Mouse (Mus musculus): Measurements from ENCODE around the gene Cdcp2.

Cdcp2 gene

DNA sequence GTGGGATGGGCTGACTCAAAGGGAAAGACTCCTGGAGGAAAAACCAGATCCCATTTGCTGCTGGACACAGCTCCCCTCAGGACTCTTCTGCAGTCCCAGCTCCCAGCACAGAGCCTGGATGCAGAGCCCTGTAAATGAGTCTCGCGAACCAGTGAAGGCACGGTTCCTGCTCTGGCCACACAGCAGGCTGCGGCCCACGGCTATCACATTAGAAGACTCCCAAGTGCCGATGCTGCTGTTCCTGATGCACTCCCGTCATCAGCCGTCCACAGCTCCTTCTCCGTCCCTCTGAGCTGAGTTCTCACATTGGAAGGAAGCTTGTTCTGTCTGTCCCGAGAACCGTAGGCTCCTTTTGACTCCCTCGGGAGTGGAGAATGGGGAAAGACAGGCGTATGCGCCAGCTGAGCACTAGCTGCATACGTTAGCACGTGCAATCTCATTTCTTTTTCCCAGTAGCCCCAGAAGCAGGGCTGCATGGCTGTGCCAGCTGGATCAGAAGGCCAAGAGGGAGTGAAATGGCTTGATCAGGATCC is at the start of gene Cdcp2:
Cdcp2 (plus strand) TSS at position 51 of the 533 bp plus-strand sequence.
- DNase-seq (ENCODE audit: low spot score) = no peak

DNA sequence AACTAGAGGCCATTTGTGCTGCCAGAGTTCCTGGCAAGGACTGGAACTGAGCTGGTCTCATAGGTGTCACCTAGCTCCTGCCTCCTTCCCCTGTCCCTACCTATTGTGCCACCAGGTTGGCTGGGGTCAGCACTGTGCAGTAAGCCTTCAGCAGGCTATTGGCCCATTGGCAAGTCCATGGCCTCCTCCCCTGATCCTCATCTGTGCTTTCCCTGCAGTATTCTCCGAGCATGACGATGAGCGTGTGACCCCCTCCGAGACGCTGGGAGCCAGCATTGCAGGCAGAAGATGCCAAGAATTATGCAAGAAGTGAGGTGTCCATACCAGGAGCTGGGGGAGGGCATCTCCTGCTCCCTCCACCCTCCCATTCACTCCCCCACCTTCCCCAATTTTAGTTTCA is 48.9 kb upstream of the Cdcp2 start:
- DNase-seq (ENCODE audit: low spot score) = no peak

DNA sequence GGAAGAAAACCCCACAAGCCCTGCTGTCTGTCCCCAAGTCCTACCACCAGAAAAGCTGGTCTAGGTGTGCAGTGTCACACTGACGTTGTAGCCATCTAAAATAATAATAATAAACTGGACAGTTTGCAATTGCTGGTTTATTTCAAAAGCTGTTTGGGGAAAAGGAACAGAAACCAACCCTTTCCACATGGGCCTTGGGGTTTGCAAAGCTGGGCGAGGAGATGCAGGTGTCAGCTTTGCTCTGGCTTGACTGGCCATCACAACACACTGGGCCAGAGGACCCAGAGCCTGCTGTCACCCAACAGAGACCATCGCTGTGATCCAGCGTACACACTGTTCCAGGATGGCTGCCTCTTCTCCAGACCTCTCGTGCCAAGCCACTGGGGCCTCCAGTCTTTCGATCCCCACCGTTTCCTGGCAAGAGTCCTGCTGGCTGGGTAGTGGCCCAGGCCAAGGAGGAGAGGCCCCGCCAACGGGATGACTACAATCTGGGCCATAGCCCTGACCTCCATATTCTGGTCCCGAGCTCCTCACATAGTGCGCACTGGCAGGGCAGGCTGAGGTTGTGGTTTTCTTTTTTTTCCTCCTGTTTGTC is 48.0 kb upstream of the Cdcp2 start:
- no peak for DNase-seq (ENCODE audit: low spot score)

DNA sequence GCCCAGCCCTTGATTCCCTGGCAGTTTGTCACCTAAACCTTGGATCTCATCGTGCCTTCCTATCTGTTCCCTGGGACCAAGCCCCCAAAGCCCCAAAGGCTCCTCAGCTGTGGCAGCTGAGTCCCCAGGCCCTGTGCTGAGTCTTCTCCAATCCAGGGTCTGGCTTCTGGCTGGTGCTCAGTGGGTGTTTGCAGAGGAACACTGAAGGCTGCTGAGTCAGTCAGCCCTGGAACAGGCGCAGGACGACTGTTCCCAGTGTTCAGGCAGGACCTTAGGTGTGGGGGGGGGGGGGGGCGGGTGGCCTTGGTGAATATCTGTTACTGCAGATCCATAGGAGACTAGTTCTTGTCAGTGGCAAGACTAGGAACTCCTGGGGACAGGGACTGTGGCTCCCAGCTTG is 44.8 kb upstream of the Cdcp2 start:
- DNase-seq (ENCODE audit: low spot score) = no peak

DNA sequence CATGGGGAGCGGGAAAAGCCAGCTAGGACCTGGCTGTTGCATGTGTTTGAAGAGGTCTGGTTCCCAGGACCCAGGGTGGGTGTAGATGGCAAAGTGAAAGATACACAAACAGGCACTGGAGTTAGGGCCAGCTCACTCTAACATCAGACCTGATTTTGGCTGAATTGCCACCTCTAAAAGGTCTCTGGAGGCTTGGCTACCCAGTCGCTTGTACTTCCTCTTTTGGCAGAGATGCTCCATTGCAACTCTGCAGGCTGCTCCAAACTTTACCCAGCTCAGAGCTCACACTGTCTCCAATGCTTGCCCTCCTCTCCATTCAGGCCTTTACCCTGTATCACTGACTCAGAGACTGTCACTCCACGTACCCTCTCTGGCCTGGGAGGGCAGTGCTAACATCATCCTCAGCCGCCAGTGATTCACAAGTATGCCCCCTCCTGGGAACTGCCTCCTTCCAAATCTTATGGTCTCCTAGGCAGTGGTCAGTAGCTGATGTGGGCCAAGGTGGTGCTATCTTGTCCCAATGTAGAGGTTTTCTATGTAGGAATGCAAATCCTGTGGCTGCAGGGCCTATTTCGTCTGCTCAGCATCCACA is 43.6 kb upstream of the Cdcp2 start:
- DNase-seq (ENCODE audit: low spot score) = no peak

DNA sequence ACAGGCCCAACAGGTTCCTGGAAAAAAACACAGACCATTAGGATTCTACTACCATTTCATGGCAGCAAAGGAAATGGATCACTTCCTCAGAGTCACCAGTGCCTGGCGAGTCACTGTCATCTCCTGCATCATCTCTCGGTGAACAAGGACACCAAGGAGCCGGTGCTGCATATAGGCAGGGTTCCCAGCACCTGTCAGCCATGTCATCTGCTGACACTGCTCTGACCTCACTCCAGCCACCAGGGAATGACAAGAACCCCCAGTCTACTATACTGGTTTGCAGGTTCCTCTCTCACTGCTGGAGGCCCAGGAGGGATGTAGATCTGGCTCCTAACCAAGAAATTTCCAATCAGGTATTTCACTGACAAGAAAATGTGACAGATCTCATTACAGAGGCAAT is 40.6 kb upstream of the Cdcp2 start:
- DNase-seq (ENCODE audit: low spot score) = no peak

DNA sequence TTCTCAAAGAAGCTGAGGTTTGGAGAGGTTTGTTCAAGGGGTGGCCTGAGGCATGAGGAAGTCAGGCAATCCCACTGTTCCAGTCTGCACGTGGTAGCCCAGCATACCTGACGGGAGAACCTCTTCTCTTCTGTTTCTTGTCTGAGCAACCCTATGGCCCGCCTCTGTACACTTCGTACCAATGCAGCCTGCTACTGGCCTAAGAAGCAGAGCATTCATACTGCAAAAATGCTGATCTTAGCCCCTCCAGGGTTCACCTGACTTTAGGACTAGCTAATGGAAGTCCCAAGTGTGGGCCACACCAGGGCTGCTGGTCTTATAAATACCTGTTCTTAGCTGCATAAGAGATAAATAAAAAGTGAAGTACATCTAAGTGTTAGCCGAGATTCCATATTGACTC is 38.3 kb upstream of the Cdcp2 start:
- DNase-seq (ENCODE audit: low spot score) = no peak

DNA sequence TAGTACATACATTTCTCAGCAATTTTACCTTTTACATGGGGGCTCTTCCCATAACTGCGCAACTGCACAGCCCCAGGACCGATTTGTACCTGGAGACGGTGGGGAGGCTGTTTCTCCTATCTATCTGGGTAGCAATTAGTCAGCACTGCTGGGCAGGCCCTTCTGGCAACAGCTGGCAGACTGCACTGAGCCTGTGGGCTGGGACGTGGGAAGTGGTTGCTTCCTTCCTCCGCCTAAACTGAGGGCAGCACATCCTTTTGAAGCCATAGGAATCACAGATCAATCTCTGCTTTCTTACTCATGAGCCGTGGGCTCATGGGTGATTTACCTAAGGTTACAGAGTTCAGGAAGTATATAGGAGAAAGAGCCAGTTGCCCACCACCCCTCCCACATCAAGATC is 37.9 kb upstream of the Cdcp2 start:
- DNase-seq (ENCODE audit: low spot score) = no peak

DNA sequence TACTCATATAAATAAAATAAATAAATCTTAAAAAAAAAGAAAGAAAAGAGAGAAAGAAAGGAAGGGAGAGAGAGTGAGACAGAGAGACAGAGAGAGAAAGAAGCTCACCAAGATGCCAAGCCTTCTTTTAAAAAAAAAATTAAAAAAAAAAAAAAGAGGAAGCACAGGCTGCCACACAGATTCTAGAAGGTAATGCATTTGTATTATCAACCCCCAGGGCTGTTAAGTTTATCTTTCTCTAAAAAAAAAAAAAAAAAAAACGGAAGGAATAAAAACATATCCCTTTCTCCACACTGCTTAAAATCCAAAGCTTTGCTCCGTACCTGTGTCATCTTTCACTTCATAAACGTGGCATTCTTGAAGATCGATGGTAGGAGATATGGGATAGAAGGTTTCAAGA is 35.1 kb upstream of the Cdcp2 start:
- no peak for DNase-seq (ENCODE audit: low spot score)

DNA sequence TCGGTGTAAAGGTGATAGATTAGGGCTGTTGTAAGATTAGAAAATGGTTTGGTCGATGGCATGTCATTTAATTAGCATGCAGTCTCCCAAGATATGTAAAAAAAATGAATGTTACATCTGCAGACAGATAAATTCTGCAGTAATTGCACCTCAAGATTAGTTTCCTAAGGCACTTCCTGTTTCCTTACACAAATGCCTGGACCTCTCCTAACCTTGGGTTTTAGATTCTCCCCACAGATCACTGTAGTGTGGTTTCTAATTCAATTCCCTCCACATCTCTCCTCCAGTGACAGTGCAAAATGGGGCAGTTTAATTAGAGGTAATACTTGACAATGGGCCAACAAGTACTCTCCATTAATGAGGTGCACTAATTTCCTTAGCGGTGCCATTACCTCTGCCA is 33.5 kb upstream of the Cdcp2 start:
- no peak for DNase-seq (ENCODE audit: low spot score)

DNA sequence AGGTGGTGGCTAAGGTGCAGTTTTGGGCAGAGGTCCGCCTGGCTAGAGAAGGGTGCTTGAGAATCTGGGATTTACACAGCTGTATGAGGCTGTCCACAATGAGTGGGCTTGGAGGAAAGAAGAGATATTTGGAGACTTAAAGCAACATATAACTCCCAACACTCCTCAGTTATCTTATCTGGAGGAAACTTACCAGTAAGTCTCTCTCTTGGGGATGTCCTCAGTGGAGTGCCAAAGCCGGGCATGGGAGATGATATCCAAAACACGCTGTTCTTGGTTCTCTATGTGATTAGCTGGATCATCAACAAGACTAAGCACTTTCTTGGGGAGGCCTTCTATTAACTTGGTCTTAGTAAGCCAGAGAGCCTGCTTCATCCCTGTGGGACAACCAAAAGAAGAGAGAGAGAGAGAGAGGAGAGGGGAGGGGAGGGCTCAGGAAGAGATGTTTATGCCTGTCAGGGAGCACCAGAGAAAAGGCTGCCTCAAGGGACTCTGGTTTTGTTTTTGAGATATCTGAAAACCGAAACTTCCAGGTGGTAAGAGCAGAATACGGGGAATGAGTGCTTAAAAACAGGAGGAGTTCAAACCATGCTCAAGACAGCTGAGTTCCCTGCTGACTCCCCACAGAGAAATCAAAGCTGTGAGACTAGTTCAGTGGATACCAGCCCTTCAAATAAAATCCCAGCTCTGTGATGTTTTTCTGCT is 32.1 kb upstream of the Cdcp2 start:
- no peak for DNase-seq (ENCODE audit: low spot score)

DNA sequence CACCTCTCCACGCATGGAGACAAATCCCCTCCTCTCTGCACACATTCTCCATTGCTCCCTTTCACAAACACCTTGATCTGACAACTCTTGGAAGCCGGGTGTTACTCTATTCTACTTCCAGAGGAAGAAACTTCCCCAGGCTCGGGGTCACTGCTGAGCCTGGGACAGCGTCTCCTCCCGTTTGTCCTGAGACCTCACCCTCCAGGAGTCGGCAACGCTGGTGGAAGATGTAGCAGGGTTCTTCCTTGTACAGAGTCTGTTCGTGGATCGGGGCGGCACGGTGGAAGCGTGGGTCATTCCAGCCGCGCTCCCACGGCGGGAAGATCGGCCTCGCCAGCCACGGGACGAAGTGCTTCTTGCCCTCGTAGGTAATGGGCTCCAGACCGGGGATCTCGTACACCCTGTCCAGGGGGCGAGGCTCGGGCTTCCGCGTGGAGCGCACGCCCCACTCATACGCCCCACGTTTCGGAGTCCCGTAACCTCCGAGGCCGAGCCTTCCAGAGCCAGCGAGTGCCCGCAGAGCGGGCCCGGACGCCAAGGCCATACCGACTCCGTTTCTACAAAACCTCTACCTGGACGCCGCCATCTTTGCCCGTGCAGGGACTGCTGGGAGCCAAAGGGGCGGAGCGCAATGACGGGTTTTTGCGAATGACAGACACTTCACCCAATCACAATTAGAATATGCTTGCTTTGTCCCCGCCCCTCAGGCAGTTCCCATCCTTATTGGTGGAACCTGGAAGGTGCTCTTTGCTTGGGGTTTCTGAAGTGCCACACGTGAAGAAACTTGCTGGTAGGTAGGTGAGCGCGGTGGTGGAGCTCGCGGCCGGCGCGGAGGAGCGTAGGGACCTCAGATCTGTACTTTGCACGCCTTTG is 30.2 kb upstream of the Cdcp2 start, which contains the start of the genes Mrpl37 and Cyb5rl:
Mrpl37 (minus strand) TSS at position 617 of the 873 bp plus-strand sequence.
Cyb5rl (plus strand) TSS at position 737 of the 873 bp plus-strand sequence.
- peak; percentile 99 for DNase-seq (ENCODE audit: low spot score)

DNA sequence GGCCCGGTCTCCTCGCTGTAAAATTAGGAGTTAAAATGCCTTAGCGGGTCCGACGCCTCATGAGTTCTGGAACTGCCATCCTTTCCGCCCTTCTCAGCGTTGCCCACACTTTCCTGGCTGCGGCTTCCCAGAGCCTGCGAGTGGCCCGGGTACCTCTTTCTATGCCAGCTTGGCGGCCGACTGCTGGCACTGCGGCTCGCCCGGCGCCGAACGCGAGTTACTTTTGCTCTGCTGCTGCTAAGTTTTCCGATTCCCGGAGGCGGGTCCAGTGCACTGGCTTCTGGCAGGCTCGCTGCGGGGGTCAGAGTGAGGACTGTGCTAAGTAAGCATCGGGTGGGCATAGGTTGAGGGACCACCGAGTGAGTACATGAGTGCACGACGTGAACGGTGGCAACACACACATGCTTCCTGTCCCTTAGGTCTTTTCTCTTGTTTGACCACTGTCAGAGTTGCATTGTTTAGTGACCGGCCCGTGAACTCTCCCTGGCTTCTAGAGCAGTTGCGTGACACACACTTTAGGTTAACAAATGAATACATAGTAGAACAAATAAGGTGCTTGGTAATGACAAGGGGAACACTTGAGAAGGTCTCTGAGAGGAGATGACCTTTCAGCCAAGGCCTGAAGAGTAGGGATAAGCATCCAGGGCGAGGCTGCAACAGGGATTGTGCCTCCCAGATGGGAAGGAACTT is 29.4 kb upstream of the Cdcp2 start:
- peak; percentile 26 for DNase-seq (ENCODE audit: low spot score)

DNA sequence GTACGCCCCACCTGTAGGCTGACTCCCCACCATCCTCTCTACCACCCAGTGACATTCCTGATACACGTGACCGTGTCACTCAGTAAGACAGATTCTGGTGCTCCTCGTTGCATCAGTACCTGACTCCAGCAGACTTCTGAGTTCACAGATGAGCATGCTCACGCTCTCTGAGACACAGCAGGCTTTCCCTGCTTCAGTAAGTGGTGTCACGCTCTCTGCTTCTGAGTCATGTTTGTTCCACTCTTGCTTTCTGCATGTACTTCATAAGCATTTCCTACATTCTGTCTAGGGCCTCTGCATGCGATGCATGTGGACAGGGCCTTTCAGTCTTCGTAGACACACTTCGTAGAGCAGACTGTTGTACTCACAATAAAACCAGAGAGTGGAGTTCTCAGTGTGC is 24.3 kb upstream of the Cdcp2 start:
- DNase-seq (ENCODE audit: low spot score) = no peak

DNA sequence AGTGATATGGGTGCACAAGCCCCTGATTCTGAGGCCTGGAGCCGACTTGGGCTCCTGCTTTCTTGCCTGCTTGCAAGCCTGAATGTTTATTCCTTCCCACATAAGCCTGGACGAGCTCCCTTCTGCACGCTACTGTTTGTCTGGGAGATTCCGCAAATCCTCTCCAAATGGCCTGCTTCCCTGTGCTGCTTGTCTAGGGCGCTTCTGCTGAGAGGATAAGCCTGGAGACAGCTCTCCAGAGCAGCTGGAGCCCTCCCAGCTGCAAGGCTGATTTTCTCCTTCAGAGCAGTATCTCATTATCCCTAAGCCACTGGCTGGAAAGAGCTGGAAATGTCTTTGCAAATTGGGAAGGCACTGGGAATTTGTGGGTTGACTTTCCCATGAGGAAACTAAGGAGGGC is 21.2 kb upstream of the Cdcp2 start:
- no peak for DNase-seq (ENCODE audit: low spot score)

DNA sequence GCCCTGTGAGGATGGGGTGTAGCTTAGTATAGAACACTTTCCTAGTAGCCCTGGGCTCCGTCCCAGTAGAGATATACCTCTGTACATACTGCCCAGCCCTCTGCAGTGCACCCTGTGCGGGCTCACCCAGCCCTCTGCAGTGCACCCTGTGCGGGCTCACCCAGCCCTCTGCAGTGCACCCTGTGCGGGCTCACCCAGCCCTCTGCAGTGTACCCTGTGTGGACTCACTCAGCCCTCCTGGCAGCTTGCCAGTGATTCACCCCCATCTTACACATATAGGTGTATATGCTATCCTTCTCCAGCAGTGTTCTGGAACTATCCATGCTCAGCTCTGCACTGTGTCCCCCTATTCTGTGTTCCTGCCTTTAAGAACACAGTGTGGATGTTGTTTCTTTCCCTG is 17.8 kb upstream of the Cdcp2 start:
- DNase-seq (ENCODE audit: low spot score) = no peak

DNA sequence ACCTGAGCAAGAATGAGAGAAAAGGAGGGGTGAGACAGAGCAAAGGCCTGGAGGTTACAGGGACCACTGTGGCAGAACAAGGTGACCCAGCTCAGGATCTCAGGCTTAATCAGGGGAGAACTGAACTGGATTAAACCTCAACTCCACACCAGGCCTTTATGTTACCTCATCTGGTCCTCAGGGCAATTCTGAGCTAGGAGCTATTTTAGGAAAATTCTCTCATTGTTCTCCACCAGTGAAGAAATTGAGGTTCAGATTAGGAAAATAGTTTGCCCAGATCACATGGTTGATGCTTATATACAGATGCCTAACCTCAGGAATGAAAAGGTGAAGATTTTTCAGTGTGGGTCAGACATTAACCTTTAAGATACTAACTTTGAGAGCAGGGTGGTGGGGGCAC is 17.0 kb upstream of the Cdcp2 start:
- DNase-seq (ENCODE audit: low spot score) = no peak

DNA sequence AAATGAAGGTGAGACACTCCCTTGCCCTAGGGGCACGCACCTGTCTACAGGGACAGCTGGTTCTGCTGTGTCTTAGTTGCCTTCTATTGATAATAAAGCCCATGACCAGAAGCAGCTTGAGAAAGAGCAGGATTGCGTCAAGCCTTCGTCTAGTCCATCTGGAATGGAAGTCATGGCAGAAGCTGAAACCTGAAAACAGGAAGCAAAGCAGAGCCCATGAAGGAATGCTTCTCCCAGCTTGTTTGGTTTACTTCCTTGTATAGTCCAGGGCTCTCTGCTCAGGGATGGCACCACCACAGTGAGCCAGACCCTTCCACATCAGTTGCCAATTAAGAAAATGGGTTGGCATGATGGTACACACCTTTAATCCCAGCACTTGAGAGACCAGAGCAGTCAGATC is 14.5 kb upstream of the Cdcp2 start:
- DNase-seq (ENCODE audit: low spot score) = no peak

DNA sequence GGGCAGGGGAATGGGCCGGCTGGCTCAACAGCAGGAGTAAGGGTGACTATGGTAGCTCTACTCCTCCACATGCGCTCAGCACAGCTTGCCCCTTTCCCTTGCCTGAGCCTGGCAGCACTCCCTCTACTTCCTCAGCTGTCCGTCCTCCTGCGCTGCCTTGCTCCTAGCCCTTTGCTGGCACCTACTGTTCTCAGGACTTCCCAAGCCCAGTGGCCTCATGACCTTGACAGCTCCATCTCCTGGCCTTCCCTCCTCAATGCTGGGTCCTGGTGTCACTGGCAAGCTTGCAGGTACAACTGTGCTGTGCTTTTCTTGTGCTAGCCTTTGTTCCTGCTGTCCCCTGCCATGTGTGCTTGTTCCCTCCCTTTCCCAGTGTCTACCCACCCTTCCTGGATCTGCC is 13.6 kb upstream of the Cdcp2 start:
- no peak for DNase-seq (ENCODE audit: low spot score)

DNA sequence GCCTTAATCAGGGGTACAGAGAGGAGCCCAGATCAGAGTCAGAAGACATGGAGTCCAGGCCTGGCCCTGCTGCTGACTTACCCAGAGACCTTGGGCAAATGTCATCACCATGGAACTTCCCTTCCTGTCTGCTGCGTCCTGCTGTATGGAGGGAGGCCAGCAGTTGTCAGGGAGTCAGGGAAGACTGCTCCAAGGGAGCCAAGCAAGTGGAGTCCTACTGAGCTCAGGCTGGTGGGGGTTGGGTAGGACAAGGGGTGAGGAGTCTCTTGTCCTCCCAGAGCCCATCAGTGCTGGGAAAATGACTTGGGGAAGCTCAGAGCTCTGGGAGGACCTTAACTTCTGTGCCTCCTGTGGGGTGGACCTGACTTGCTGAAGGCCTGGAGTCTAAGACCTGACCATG is 12.3 kb upstream of the Cdcp2 start:
- DNase-seq (ENCODE audit: low spot score) = no peak

DNA sequence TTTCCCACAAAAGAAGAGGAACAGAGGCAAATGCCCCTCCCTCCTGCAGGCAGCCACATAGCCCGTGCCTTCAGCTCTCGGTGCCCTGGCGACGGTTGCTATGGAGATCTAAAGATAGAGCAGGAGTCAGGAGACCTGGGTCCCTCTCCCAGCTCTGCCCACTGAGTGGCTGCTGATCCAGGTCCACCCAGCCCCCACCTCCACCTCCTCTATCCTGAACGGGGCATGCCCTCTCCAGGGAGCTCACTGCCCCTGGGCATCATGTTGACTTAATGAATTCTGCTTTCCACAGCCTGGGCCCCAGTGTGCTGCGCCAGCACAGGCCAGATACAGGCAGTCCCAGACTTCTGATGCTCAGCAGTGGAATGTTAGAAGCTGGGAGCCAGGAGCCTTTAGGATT is 11.8 kb upstream of the Cdcp2 start:
- peak; percentile 86 for DNase-seq (ENCODE audit: low spot score)

DNA sequence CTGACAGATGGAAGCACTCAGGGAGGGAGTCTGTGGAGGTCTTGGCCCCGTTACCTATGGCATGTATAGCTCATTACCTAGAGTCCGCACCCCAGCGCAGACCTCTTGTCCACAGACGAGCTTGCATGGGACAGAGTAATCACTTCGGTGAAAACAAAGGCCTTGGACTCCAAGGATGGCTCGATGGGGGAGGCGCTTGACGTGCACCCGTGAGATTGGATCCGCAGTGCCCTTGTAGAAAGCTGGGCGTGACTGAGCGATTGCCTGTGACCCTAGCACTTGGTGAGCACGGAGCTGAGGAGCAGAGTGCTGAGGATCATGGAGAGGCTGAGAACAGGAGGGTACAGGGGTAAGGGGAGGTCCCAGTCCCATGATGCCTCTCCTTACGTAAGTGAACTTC is 5.0 kb upstream of the Cdcp2 start:
- DNase-seq (ENCODE audit: low spot score) = no peak

Data from embryo, embryonic 10.5 days (tissue).